Mouse (Mus musculus): ENCODE measurements around the gene Hsd17b11. TPM values are rescaled to one million over a fixed set of nuclear protein-coding genes. Genes with fewer than 3 reads are reported as not detected.

Gene Hsd17b11
- total and polyA plus RNA-seq, 3 experiments = 9.4 to 25.8 (median 15.3) TPM

DNA sequence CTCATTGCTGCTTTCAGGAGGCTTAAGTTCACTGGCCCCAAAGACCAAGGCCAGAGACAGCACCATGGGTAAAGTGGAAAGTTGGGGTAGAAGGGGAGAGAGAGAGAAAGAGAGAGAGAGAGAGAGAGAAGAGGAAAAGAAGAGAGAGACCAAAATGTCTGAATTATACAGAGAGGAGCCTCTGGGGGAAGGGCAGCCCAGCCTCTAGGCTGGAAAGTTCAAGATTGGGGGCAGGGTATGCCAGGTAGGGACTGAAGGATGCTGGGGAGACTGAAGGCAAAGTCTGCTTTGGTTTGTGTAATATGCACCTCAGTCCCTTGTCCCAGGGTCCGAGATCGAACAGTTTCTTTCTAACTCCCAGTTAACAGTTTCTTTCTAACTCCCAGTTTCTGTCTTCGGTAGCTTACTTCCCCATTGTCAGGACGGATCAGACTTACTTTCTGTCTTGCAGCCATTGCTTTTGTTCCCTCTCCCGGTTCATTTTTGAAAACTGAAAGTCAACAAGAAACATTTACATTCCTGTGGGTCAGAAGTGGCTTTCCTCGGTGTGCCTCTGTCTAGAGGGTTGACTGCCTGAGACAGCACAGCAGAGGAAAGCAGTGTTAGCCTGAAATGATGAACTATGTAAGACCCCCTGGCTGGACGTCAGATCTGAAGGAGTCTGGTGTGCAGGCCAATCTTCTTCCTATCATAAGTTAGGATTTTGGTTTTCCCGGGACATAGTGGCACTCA lies 1.7 kb upstream of the Hsd17b11 start (continued):
- TF ChIP-seq RAD21 (IDR thresholded peaks at IDR 0.05; ENCODE audit: low read depth, low read length) (no peak), MAZ (IDR thresholded peaks at IDR 0.05; ENCODE audit: low read depth, low read length) (no peak), MAFK (IDR thresholded peaks at IDR 0.05; ENCODE audit: insufficient replicate concordance, low read length) (no peak), CHD2 (IDR thresholded peaks at IDR 0.05; ENCODE audit: low read length) (peak; percentile 87), USF2 (conservative IDR thresholded peaks at IDR 0.05; ENCODE audit: low read depth, low read length) (no peak), TBP (conservative IDR thresholded peaks at IDR 0.05; ENCODE audit: low read depth, low read length) (no peak), ZKSCAN1 (IDR thresholded peaks at IDR 0.05; ENCODE audit: borderline replicate concordance, low read depth, low read length) (no peak), EP300 (IDR thresholded peaks at IDR 0.05; ENCODE audit: low read length) (0 out of 2 replicates have a peak, but pooled peaks have one; percentile 25), JUN (IDR thresholded peaks at IDR 0.05; ENCODE audit: insufficient read depth, low read depth, low read length) (no peak), IRF4 (IDR thresholded peaks at IDR 0.05; ENCODE audit: low read depth, low read length) (peak; percentile 41; the same call in 1 of the 2 replicates), JUND (conservative IDR thresholded peaks at IDR 0.05; ENCODE audit: low read depth, low read length) (no peak)

DNA sequence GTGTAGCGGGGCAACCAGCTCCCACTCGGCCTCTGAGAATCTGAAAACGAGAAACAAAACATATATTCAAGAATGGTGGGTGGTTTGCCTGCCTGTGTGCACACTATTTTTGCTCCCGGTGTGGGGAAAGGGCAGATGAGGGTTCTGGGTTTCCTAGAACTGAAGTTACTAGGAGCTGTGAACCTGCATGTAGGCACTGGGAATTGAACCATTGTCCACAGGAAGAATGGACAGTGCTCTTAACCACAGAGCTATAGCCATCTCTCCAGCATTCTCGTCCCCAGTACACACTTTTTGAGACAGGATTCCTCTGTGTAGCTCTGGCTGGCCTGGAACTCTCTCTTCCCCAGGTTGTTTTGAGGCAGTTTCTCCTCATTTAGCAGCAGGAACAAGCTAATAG lies 839 bp upstream of the Hsd17b11 start:
- Histone ChIP-seq H3K36me3 (replicated peaks in 1 of 2; ENCODE audit: control insufficient read depth in 1 of 2, insufficient read depth in 1 of 2, low read length in 1 of 2) (peaks cover 5 to 11% of the 10 kb centered on the region in 2 experiments), H3K4me3 (replicated peaks in 1 of 3; ENCODE audit: low read depth in 2 of 3, low read length in 2 of 3, poor library complexity in 1 of 3) (peak overlapping the region; percentile 61 to 69 (median 66)), H3K9ac (ENCODE audit: insufficient read depth, low read depth) (peak overlapping the region; percentile 75), H3K27me3 (replicated peaks) (no peaks in the 10 kb centered on the region), H3K79me2 (replicated peaks; ENCODE audit: control insufficient read depth, extremely low read depth, insufficient read depth, poor library complexity, severe bottlenecking) (no peaks in the 10 kb centered on the region), H3K4me2 (ENCODE audit: insufficient read depth, low read depth, poor library complexity, severe bottlenecking) (peak overlapping the region; percentile 91), H3K9me3 (replicated peaks; ENCODE audit: low read length) (no peaks in the 10 kb centered on the region), H3K27ac (ENCODE audit: insufficient read depth, low read depth) (no peak overlapping the region), H3K4me1 (ENCODE audit: control insufficient read depth in 1 of 2, insufficient read depth in 2 of 2) (peaks cover 13 to 48% of the 10 kb centered on the region in 2 experiments)
- DNase-seq (ENCODE audit: extremely low read depth) = no peak
- TF ChIP-seq UBTF (IDR thresholded peaks at IDR 0.05; ENCODE audit: low read depth, low read length) (no peak), ETS1 (conservative IDR thresholded peaks at IDR 0.05; ENCODE audit: low read depth, low read length) (no peak), MYC (IDR thresholded peaks at IDR 0.05; ENCODE audit: low read depth, low read length) (no peak), CHD2 (IDR thresholded peaks at IDR 0.05; ENCODE audit: low read length) (no peak), NRF1 (IDR thresholded peaks at IDR 0.05; ENCODE audit: low read depth, low read length) (no peak), TBP (conservative IDR thresholded peaks at IDR 0.05; ENCODE audit: low read depth, low read length) (0 out of 2 replicates have a peak, but pooled peaks have one; percentile 41), ZC3H11A (IDR thresholded peaks at IDR 0.05; ENCODE audit: low read depth, low read length) (no peak), MAFK (IDR thresholded peaks at IDR 0.05; ENCODE audit: insufficient replicate concordance, low read length) (no peak), RCOR1 (conservative IDR thresholded peaks at IDR 0.05; ENCODE audit: low read depth, low read length) (no peak)
- dilution Hi-C loops (cut with MboI; ENCODE audit: extremely low pct_ligation_motif_present, extremely low pct_unique_long_range_greater_than_20kb, low sequenced_read_pairs) (no loop called here), in situ Hi-C loops (cut with MboI; ENCODE audit: low pct_ligation_motif_present, low pct_unique_long_range_greater_than_20kb, low sequenced_read_pairs) (no loop called here)

Data from CH12.LX (cell line).